Mouse (Mus musculus) heart, adult 8-10 months (tissue): ENCODE data around the gene Tmem237. TPM values are rescaled to one million over a fixed set of nuclear protein-coding genes. Genes with fewer than 3 reads are reported as not detected.

Experiments used
- DNase-seq: peaks from one replicate; pipeline ENCODE4 v3.0.0; 2022; ENCODE audit warnings: low spot score
- total RNA-seq, 4 experiments: library from RNA; stranded (reverse); gene quantifications; 2 replicates each; pipeline ENCODE4 v1.2.4; 2022

Tmem237 gene
- 1 to 10 TPM; 2.3 to 4.8 (median 2.4) TPM for total RNA-seq

DNA sequence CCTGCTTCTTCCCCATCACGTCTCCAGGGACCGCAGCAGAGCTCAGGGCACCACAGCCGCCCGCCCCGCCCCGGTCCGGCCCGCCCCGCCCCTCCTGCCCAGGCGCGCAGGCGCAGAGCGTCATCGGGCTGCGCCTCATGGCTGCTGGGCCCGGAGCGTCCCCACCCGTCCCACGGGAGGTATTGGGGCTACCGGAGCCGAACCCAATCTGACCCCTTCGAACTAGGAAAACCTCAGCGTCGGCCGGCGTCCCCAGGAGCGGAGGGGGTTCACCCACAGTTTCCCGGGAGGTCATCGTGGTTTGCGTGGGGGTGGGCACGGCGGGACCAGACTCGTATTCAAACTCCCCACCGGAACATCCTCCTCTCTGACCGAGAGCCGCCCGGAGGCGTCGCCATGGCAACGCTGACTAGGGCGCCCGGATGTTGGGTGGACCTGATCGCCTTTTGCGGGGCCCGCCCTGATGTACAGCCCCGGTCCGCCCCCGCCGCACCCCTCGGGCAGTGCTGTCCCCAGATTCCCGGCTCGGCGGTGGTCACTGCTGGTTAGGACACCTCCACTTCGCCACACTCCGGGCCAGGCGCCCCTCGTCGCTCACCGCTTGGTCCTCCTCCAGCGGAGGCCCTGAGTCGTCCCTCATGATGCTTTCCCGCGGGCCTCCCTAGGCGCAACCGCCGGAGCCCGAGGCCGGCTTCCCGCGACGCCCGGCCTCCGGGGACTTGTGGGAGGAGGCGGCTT lies at the start of gene Tmem237:
Gene Tmem237, minus strand, starts transcription at position 689 of the 738 bp plus-strand sequence.
- peak; percentile 89 for DNase-seq

DNA sequence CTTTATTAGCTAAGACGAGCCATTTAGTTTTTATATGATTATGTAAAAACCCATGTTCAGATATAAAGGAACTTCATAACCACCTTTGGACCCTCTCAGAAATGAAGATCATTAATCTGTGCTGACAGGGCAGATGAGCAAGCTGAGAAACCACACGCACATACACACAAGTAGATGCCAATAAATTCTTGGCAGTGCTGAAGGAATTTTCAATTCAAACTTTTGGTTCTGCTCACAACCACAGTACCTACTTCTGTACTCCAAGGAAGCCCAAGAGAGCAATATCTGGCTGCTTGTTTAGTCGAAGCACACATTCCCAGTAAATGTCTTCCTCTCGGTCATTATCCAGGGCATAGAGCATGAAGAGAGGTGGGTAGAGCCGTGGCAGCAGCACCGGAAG lies 49.4 kb upstream of the Tmem237 start:
- no peak for DNase-seq

DNA sequence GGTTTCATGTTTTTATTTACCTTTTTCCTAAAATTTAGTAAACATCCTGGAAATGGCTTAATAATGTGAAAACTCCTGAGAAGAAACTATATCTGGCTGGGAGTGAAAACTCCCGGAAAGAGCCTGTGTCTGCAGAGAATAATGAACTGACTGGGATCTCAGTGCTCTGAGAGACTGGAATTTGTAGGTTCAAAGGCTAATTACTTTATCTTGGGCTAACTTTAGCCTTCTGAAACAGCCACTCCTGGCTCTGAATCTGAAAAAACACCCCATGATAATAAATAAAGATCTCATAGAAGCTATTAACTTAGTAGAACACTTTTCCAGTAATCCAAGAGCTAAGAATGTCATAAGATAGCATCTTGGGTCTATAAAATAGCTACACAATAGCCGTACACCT lies 48.3 kb upstream of the Tmem237 start:
- no peak for DNase-seq

DNA sequence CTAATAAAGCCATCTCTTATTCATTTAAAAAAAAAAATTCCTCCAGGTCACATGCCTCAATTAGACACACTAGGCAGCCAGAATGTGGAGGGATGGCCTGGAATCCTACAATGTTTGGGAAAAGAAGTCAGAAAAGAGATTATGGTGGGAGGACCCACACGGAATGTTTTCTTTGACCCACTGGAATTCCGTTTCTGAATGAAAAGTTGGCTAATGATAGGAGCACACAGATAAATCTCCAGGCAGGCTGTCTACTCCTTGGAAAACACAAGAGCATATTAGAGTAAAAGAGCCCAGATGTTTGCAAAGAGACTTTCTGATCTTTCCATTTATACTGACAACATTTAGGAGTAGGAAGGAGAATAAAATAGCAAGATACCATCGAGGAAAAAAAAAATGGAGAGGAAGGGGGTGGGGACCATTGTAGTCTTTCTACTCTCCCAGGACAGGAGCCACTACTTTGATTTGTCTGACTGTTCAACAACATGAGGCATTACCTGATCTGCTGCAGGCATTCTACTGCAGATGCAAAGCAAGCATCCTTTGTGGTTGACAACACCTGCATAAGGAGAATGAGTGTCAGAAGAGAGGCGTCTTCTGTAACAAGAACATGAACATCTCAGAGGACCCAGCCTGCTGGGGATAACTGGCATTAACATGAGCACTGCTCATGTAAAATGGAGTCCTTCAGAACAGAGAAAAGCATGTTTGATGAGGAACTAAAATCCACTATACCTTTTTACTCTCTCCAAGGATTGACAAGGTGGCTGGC lies 47.6 kb upstream of the Tmem237 start:
- no peak for DNase-seq

GRCm38 (mm10) chr1:59166232-59166905 lies 46.2 kb upstream of the Tmem237 start:
- no peak for DNase-seq

DNA sequence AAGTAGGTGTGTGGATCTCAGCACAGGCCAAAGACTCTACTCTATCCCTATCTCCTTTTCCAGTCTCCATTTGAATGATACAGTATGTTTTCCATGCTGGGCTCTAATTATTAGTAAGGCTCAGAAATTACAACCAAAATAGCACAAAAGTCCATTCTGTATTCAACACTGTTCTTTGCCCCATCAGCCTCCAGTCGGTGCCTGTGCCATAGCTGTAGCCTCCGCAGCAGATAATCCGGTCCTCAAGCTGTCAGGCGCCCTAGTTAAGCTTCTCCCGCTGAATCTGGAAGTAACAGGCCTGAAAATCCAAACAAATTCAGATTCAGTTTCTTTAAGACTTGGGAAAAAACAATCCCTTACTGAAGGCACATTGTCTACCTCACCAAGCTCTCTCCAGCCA lies 43.7 kb upstream of the Tmem237 start:
- DNase-seq = no peak

DNA sequence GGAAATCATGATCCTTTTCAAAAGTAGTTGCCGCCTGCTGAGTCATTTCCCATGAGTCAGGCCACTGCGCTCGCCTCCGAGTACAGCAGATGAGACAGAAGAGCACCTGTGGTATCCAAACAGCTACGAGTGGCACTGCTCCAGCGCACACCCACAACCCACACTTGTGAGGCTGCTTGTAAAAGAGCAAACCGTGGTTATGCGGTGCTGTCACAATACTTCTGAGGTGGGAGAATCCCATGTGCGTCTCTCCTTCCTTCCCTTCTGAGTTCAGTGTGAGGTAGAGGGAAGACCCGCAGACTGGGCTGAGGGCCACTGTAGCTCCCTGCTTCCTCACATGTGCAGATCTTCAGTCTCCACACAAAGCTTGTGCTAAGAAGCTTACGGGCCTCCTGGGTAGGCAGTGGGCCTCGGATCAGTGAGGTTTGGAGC lies 42.8 kb upstream of the Tmem237 start, which contains the start of gene Mpp4:
Gene Mpp4, minus strand, starts transcription at position 360 of the 432 bp plus-strand sequence.
- no peak for DNase-seq

- DNase-seq = no peak
Measured at GRCm38 (mm10) chr1:59162309-59163024, 42.3 kb upstream of the Tmem237 start.

DNA sequence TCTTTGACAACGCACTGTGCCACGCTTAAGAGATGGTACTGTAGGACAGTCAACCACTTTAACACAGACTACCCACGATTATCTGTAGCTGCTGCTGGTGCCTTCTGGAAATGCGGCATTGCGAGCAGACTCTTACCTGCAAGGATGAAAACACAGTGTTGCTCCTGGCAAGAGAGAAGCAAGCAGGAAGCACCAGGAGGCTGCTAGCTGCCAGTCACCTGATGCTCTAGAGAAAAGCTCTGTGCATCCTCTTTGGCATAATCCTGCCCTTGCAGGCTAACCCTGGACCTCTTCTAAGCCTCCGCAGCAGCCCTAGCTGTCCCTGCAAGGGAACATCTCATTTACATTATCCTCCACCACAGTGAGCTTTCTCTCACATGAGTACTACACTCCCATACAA lies 41.2 kb upstream of the Tmem237 start:
- no peak for DNase-seq

DNA sequence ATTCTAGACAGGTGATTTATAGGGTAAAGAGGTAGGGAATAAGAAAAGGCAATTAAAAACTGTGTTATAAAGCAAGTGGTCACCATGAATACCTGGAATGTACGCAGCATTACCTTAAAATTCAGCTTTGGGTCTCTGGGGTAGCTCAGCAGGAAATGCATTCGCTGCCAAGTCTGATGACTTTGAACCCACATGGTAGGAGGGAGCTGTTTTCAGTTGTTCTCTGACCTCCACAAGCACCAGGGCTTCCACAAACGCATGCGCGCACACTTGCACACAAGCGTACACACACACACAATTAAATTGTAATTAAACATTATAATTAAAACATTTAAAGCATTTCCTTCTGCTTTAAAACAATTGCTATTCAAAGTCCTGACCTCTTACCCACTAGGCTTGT lies 40.7 kb upstream of the Tmem237 start:
- DNase-seq = no peak

DNA sequence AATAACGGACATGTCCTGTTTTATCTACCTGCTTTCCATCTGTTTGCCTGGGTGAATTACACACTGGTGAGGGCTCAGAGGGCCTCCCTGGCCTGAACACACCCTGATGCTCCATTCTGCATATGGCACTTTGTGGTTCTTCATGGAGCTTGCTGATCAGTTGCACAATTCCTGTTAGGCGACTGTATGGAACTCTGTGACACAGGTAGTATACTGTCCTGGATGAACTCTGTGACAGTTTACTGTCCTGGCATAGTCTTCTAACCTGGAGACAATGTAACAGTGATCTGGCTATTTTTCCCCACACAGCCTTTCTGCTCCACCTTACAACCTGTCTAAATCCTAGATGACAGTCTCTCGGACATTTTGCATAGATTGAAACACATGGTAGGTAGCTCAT lies 38.9 kb upstream of the Tmem237 start:
- DNase-seq = no peak

DNA sequence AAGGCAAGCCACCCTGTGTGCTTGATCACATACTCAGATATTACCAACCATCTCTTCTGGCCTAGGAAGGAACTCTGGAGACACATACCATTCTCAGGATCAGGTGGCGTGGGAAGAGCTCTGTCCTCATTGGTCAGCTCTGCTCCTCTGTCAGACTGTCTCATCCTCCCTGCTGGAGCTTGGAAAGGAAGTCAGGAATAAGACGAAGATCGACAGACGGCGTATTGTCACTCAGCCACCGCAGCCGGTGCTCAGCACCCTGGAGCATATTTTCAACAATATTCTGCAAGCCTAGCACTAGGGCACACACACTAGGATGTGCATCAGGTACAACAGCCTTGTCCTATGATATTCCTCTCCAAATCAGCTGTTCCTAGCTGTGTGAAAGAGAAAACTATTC lies 38.3 kb upstream of the Tmem237 start:
- DNase-seq = no peak

DNA sequence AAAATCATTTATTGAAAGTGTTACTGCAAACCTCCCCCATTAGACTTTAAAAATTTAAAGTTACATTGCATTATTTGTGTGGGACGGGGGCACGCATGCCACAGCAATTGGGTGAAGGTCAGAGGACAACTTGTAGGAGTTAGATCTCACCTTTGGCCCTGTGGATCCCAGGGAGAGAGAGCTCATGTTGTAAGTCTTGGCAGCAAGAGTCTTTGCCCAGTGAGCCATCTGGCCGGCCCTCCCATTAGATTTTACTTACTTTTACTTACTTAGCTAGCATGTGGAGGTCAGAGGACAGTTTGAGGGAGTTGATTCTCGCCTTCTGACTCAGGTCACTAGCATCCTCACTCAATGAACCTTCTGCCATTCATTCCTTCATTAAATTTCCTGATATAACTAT lies 37.6 kb upstream of the Tmem237 start:
- no peak for DNase-seq

DNA sequence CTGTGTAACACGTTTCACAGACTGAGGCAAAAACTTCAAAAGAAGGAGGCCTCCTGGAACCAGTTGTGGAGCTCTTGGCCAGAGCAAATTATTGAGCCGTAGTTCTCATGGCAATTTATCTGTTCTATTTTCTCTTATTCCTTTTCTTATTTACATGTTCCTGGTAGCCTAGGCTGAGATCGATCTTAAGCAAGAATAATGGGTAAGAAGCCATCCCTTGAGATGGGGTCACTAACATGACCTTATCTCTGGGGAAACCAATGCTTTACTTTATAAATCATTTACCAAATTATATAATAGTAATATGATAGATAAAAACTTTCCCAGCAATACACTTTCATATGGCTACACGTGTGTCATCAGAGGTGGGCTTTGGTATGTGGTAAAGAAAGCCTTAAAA lies 32.1 kb upstream of the Tmem237 start:
- DNase-seq = no peak

- DNase-seq = no peak
Measured at GRCm38 (mm10) chr1:59150542-59150941, 30.3 kb upstream of the Tmem237 start.

DNA sequence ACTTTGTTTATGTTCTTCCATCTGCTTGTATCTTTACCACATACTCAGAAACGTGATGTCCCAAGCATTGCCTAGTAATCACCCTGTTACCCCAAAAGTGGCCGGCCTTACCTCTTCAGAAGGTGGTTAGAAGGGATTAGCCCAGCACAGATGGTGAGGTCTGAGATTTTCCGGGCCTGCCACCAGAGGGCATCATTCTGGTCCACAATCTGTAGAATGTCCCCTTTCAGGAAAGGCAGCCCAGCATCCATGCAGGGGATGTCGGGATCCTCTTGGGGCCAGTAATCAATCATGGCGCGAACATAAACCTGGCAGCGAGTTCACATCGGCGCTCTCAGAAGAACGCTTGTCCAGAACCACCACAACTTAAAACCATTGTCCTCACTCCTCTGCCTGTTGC lies 24.3 kb upstream of the Tmem237 start:
- DNase-seq = no peak

DNA sequence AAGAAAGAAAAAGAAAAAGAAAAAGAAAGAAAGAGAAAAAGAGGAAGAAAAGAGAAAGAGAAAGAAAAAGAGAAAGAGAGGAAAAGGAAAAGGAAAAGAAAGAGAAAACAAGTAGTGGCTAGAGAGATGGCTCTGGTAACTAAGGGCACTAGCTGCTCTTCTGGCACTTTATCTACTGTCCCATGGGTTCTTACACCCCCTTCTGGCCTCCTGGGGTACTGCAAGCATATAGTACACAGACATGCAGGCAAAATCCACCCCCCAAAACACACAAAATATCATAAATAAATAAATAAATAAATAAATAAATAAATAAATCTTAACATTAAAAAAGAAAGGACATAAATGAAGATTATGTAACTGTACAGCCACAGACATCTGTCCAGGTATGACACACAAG lies 22.6 kb upstream of the Tmem237 start:
- DNase-seq = peak; percentile 53

GRCm38 (mm10) chr1:59134419-59134818 lies 14.2 kb upstream of the Tmem237 start:
- DNase-seq = no peak

GRCm38 (mm10) chr1:59128879-59129278 lies 8.7 kb upstream of the Tmem237 start:
- no peak for DNase-seq

GRCm38 (mm10) chr1:59125558-59125957 lies 5.3 kb upstream of the Tmem237 start:
- no peak for DNase-seq

GRCm38 (mm10) chr1:59110524-59110923 lies 9.7 kb downstream of the Tmem237 start:
- no peak for DNase-seq

- no peak for DNase-seq
Measured at GRCm38 (mm10) chr1:59102071-59102470, 18.1 kb downstream of the Tmem237 start.
